Mouse (Mus musculus): ENCODE results near the gene Ranbp10. TPM values are rescaled to one million over a fixed set of nuclear protein-coding genes. Genes with fewer than 3 reads are reported as not detected.

Gene Ranbp10
- polyA plus RNA-seq, 1 experiment from 2014 or later, result 10.9 TPM

DNA sequence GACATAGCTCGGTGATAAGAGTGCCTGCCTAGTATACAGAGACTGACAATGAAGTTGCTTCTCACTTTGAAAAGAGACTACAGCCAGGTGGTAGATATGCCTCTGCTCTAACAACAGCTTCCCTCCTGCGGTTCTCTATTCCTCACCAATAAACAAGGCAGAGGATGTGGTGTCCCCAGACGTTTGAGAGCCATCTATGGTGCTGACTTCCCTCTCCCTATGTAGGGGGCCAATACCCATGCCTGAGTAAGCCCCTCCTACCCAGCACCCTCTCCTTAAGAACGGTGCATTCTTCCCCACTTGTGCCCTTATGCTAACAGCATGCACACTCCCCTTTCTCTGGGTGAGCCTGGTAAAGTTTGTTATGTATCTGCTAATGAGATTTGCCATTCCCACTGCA is 38.2 kb downstream of the Ranbp10 start:
- no peak overlapping the region for H3K9ac ChIP-seq (replicated peaks; ENCODE audit: low read depth)
- no peak overlapping the region for H3K4me3 ChIP-seq (ENCODE audit: low read depth, low read length)
- no peak overlapping the region for H3K27ac ChIP-seq (ENCODE audit: low read length)
- TF ChIP-seq EP300 (IDR thresholded peaks at IDR 0.05) (no peak), CTCF (IDR thresholded peaks at IDR 0.05) (no peak)
- H3K9me3 ChIP-seq (ENCODE audit: low read length), result no peaks in the 10 kb centered on the region
- H3K36me3 ChIP-seq (ENCODE audit: insufficient read depth, low read length), result 0 out of 2 replicates have a peak, but pooled peaks cover under 1% of the 10 kb centered on the region
- H3K27me3 ChIP-seq (replicated peaks; ENCODE audit: insufficient read depth, low read length), result no peaks in the 10 kb centered on the region
- ATAC-seq, result no peak
- DNase-seq (ENCODE audit: low spot score), result no peak
- no peak overlapping the region for H3K4me2 ChIP-seq (replicated peaks; ENCODE audit: low read depth, low read length)
- WGBS, result 43% methylated on average over 4 of the region's 4 CpGs
- no peaks in the 10 kb centered on the region for H3K4me1 ChIP-seq (ENCODE audit: insufficient read depth, low read depth, low read length)

DNA sequence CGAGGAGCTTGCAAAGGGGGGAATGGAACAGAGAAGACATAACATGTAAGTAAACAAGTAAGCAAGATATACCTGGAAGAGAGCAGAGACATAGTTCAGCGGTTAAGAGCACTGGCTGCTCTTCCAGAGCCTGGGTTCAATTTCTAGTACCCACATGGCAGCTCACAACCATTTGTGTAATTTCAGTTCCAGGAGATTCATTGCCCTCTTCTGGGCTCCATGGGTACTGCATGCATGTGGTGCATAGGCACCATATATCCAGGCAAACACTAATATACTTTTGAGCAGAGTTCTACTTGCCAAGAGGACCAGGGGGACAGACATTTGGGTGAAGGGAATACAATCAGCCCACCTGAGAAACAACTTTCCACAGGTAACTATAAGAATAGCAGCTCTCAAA is 38.9 kb downstream of the Ranbp10 start:
- no peaks in the 10 kb centered on the region for H3K27me3 ChIP-seq (replicated peaks; ENCODE audit: insufficient read depth, low read length)
- H3K9ac ChIP-seq (replicated peaks; ENCODE audit: low read depth), result no peak overlapping the region
- H3K4me3 ChIP-seq (ENCODE audit: low read depth, low read length), result no peak overlapping the region
- DNase-seq (ENCODE audit: low spot score), result peak; percentile 52
- no peaks in the 10 kb centered on the region for H3K4me1 ChIP-seq (ENCODE audit: insufficient read depth, low read depth, low read length)
- ATAC-seq, result no peak
- no peak overlapping the region for H3K4me2 ChIP-seq (replicated peaks; ENCODE audit: low read depth, low read length)
- no peaks in the 10 kb centered on the region for H3K9me3 ChIP-seq (ENCODE audit: low read length)
- no peak overlapping the region for H3K27ac ChIP-seq (ENCODE audit: low read length)
- 0 out of 2 replicates have a peak, but pooled peaks cover 4% of the 10 kb centered on the region for H3K36me3 ChIP-seq (ENCODE audit: insufficient read depth, low read length)
- TF ChIP-seq CTCF (IDR thresholded peaks at IDR 0.05), result peak; percentile 83
- no peak for TF ChIP-seq EP300 (IDR thresholded peaks at IDR 0.05)
- WGBS, result 92% methylated on average over 2 of the region's 2 CpGs

DNA sequence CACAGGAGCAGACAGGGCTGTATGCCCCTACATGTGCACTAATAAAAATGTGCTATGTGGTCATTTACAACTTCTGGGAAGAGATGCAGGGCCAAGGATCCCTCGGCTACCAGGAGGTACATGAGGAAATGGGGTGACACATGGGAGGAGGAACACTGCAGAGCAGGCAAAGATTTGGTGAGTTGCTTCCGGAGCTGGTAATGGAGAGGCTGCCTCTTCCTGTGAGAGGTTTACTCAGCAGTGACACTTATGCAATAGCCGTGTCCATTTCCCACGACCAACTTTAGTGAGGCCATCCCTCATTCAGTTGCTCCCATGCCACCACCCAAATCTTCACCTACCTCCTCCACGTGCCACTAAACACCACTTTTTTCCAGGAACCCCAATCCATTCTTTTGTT is 46.9 kb downstream of the Ranbp10 start:
- Histone ChIP-seq H3K27me3 (replicated peaks; ENCODE audit: insufficient read depth, low read length) (no peaks in the 10 kb centered on the region), H3K4me1 (ENCODE audit: insufficient read depth, low read depth, low read length) (no peaks in the 10 kb centered on the region), H3K9ac (replicated peaks; ENCODE audit: low read depth) (no peak overlapping the region), H3K9me3 (ENCODE audit: low read length) (no peaks in the 10 kb centered on the region), H3K4me3 (ENCODE audit: low read depth, low read length) (no peak overlapping the region), H3K27ac (ENCODE audit: low read length) (no peak overlapping the region), H3K36me3 (ENCODE audit: insufficient read depth, low read length) (peaks cover 29% of the 10 kb centered on the region), H3K4me2 (replicated peaks; ENCODE audit: low read depth, low read length) (no peak overlapping the region)
- WGBS, result 73% methylated on average over 5 of the region's 5 CpGs
- no peak for ATAC-seq
- TF ChIP-seq EP300 (IDR thresholded peaks at IDR 0.05) (no peak), CTCF (IDR thresholded peaks at IDR 0.05) (no peak)
- no peak for DNase-seq (ENCODE audit: low spot score)

DNA sequence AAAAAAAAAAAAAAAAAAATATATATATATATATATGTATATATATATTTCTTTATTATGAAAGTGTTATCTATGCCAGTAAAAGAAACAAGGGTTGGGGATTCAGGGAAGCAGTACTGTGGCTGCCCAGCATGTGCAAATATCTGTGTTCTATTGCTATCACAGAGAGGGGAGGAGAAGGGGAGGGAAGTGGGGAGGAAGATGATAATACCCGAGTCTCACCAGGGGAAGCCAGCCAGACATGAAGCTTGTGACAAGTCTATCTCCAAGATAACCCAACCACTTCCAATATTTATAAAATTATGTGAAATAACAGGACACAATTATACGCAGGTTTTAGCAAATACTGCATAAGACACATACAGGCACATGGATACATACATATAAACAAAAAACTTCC is 49.3 kb downstream of the Ranbp10 start:
- no peak for TF ChIP-seq EP300 (IDR thresholded peaks at IDR 0.05)
- H3K36me3 ChIP-seq (ENCODE audit: insufficient read depth, low read length), result peaks cover 44% of the 10 kb centered on the region
- WGBS, result 75% methylated on average over 2 of the region's 2 CpGs

DNA sequence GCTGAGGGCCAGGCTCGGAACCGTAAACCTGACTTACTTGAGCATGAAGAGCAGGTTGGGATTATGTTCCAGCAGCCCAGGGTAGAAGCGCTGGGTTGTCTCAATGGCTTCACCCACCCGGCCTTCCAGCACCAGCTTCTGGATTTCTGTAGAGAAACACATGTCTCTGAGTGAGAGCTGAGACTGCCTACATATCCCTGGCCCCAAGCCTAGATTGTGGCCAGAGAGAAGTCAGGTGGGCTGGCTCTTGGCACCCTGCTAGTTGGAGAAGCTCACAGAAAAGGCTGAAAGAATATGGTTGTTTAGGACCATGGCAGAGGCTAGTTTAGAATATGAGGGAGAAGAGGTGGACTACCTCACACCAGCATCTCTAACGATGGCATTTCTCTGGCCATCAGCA is 52.7 kb downstream of the Ranbp10 start:
- Histone ChIP-seq H3K4me3 (ENCODE audit: low read depth, low read length) (no peak overlapping the region), H3K9ac (replicated peaks; ENCODE audit: low read depth) (no peak overlapping the region), H3K36me3 (ENCODE audit: insufficient read depth, low read length) (peaks cover 61% of the 10 kb centered on the region), H3K27me3 (replicated peaks; ENCODE audit: insufficient read depth, low read length) (no peaks in the 10 kb centered on the region), H3K4me1 (ENCODE audit: insufficient read depth, low read depth, low read length) (no peaks in the 10 kb centered on the region), H3K27ac (ENCODE audit: low read length) (no peak overlapping the region), H3K9me3 (ENCODE audit: low read length) (no peaks in the 10 kb centered on the region), H3K4me2 (replicated peaks; ENCODE audit: low read depth, low read length) (no peak overlapping the region)
- DNase-seq (ENCODE audit: low spot score), result no peak
- WGBS, result 99% methylated on average over 5 of the region's 5 CpGs
- no peak for TF ChIP-seq CTCF (IDR thresholded peaks at IDR 0.05)
- TF ChIP-seq EP300 (IDR thresholded peaks at IDR 0.05), result no peak
- no peak for ATAC-seq

More for the DNA sequence above, 49.3 kb downstream of the Ranbp10 start:
- Histone ChIP-seq H3K9ac (replicated peaks; ENCODE audit: low read depth) (no peak overlapping the region), H3K4me1 (ENCODE audit: insufficient read depth, low read depth, low read length) (no peaks in the 10 kb centered on the region), H3K4me3 (ENCODE audit: low read depth, low read length) (no peak overlapping the region), H3K27ac (ENCODE audit: low read length) (no peak overlapping the region), H3K4me2 (replicated peaks; ENCODE audit: low read depth, low read length) (no peak overlapping the region), H3K9me3 (ENCODE audit: low read length) (no peaks in the 10 kb centered on the region), H3K27me3 (replicated peaks; ENCODE audit: insufficient read depth, low read length) (no peaks in the 10 kb centered on the region)
- DNase-seq (ENCODE audit: low spot score), result no peak
- ATAC-seq, result no peak

DNA sequence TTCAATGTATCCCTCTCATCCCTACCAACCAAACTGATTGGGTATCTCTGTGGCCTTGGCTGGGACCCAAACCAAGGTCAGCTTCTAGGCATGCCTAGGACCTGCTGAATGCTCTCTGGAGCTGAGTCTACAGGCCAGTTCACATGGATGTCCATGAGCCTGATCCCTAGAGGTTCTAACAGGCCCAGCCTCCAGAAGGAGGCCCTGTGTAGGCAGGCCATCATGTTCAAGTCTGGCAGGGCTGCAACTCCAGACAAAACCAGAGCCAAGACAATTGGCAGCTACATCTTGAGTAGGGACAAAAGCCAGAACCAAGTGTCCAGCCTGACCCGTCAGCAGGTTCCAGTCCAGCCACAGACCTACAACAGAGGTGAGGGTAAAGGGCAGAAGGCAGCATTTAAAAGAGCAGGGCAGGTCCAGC is 53.7 kb downstream of the Ranbp10 start:
- ATAC-seq (no peak), DNase-seq (ENCODE audit: low spot score) (no peak)
- H3K27me3 ChIP-seq (replicated peaks; ENCODE audit: insufficient read depth, low read length), result no peaks in the 10 kb centered on the region
- TF ChIP-seq CTCF (IDR thresholded peaks at IDR 0.05) (no peak), EP300 (IDR thresholded peaks at IDR 0.05) (no peak)
- WGBS, result 79% methylated on average over 1 of the region's 1 CpGs
- H3K36me3 ChIP-seq (ENCODE audit: insufficient read depth, low read length), result peaks cover 62% of the 10 kb centered on the region
- H3K9me3 ChIP-seq (ENCODE audit: low read length), result no peaks in the 10 kb centered on the region
- H3K9ac ChIP-seq (replicated peaks; ENCODE audit: low read depth), result no peak overlapping the region
- no peak overlapping the region for H3K27ac ChIP-seq (ENCODE audit: low read length)
- no peak overlapping the region for H3K4me3 ChIP-seq (ENCODE audit: low read depth, low read length)
- H3K4me2 ChIP-seq (replicated peaks; ENCODE audit: low read depth, low read length), result no peak overlapping the region
- no peaks in the 10 kb centered on the region for H3K4me1 ChIP-seq (ENCODE audit: insufficient read depth, low read depth, low read length)
